Mouse (Mus musculus): ENCODE data around the gene Gm2431. TPM values are rescaled to one million over a fixed set of nuclear protein-coding genes. Genes with fewer than 3 reads are reported as not detected.

The Gm2431 gene
- total RNA-seq, 4 experiments from 2014 or later, result not detected

DNA sequence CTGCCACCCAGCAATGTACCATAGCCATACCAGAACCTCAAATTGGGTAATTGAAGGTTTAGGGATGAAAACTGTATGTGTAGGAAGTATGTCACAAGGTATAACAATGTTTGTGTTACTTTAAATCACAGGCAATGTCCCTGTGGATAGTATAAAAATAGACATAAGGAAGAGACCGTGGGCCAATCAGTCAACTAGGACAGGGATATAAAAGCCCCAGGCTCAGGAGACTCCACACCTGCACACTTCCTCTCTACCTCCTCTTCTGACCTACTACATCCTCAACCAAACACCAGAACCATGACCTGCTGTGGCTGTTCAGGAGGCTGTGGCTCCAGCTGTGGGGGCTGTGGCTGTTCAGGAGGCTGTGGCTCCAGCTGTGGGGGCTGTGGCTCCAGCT is 46.6 kb downstream of the Gm2431 start, which contains the start of gene Gm7579:
Gene Gm7579, plus strand, starts transcription at position 301 of the 400 bp plus-strand sequence.
- no peak for DNase-seq (ENCODE audit: low spot score in 2 of 2)

Other genes with a start within 250 kb of the Gm2431 start
- 10 to 100 TPM; 53.3 to 58.5 (median 55.9) TPM for gene Mob2, start 197.3 kb downstream of the Gm2431 start, total RNA-seq (2022)
- gene Dusp8, start 162.5 kb downstream of the Gm2431 start, total RNA-seq (2022), result 10 to 100 TPM; 20.5 to 33.4 (median 27.6) TPM
- not detected for gene Gm45618, start 137.6 kb downstream of the Gm2431 start, total RNA-seq (2022)
- gene Gm39115, start 122.3 kb downstream of the Gm2431 start, total RNA-seq (2022), result not detected
- gene Gm45337, start 113.7 kb downstream of the Gm2431 start, total RNA-seq (2022), result not detected
- not detected for gene Gm29735, start 101.2 kb downstream of the Gm2431 start, total RNA-seq (2022)
- not detected for gene Gm4553, start 92.6 kb downstream of the Gm2431 start, total RNA-seq (2022)
- gene Krtap5-2, start 82.3 kb downstream of the Gm2431 start, total RNA-seq (2022), result not detected
- not detected for gene Gm10153, start 68.0 kb downstream of the Gm2431 start, total RNA-seq (2022)
- not detected for gene Krtap5-3, start 57.0 kb downstream of the Gm2431 start, total RNA-seq (2022)
- not detected for gene Gm7579, start 46.5 kb downstream of the Gm2431 start, total RNA-seq (2022)
- gene Krtap5-5, start 28.4 kb downstream of the Gm2431 start, total RNA-seq (2022), result not detected
- gene Gm40460, start 17.3 kb downstream of the Gm2431 start, total RNA-seq (2022), result not detected
- not detected for gene Gm4559, start 16.0 kb upstream of the Gm2431 start, total RNA-seq (2022)
- gene Krtap5-1, start 38.8 kb upstream of the Gm2431 start, total RNA-seq (2022), result not detected
- not detected for gene Krtap5-4, start 45.2 kb upstream of the Gm2431 start, total RNA-seq (2022)
- gene Ifitm10, start 115.4 kb upstream of the Gm2431 start, total RNA-seq (2022), result 1 to 10 TPM; 1.6 to 2.4 (median 2.1) TPM
- gene Gm49369, start 124.3 kb upstream of the Gm2431 start, total RNA-seq (2022), result 1 to 10 TPM; 1.7 to 8.5 (median 4.8) TPM
- gene Ctsd, start 129.7 kb upstream of the Gm2431 start, total RNA-seq (2022), result 100 to 1,000 TPM; 443 to 485 (median 471) TPM
- gene Syt8, start 176.5 kb upstream of the Gm2431 start, total RNA-seq (2022), result not detected
- gene Tnni2, start 183.5 kb upstream of the Gm2431 start, total RNA-seq (2022), result over 10,000 TPM; 16,943 to 22,105 (median 19,624) TPM
- 10 to 100 TPM; 22.8 to 39.1 (median 34.1) TPM for gene Lsp1, start 202.5 kb upstream of the Gm2431 start, total RNA-seq (2022)
- over 10,000 TPM; 31,851 to 38,724 (median 35,835) TPM for gene Tnnt3, start 240.5 kb upstream of the Gm2431 start, total RNA-seq (2022)